Mouse (Mus musculus): ENCODE measurements around the gene Mycl.

Mycl gene

DNA sequence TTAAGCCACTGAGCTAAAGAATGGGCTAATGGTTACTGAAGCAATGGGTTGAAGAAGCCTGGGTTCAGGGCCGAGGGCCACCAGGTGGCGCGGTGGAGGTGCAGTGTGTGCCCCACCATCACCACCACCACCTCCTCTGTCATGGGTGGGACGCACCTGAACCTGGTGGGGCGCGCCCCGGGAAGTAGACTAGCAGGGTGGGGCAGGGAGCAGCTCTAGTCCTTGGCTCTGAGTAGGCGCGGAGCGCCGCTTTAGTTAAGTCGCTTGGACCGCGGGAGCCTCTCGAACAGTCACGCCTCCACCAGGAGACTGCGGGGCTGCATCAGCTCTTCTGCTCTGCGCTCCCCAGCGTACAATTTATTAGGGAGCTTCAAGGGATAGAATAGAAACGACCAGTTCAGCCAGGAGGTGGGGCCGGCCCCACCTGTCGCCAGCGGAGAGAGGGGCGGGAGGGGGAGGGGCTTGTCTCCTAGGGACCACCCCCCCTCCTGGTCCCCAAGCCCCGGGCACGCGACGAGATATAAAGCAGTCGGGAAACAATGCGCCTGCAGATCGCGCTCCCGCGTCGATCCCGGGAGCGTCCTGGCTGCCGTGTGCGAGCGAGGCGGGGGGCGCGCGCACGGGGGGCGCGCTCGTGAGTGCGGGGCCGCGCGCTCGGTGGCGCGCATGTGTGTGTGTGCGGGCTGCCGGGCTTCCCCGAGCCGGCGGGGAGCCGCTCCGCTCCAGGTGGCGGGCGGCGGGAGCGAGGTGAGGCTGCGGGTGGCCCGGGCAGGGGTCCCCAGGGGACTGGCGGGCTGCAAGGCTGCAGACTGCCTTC, at the start of gene Mycl:
TSS of gene Mycl (plus strand) at position 249 of the 817 bp plus-strand sequence.
- peak; percentile 74 for DNase-seq (ENCODE audit: low spot score)

DNA sequence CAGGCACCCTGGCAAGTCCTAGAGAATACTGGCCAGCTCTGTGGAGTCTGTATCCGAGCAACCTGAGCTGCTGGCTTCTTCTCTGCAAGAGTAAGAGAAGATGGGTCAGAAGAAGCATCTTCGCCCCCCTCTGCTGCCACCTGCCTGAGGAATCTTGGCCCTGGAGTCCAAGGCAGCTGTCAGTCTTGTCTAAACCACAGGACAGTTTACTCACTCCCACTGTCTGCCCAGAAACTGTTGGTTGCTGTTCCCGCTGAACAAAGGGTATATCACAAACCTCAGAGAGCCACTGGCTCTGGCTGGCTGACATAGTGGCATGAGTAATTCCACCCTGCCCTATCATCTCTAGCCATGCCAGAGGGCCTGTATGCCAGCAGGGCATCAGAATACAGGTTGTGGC, 48.2 kb upstream of the Mycl start:
- no peak for DNase-seq (ENCODE audit: low spot score)

DNA sequence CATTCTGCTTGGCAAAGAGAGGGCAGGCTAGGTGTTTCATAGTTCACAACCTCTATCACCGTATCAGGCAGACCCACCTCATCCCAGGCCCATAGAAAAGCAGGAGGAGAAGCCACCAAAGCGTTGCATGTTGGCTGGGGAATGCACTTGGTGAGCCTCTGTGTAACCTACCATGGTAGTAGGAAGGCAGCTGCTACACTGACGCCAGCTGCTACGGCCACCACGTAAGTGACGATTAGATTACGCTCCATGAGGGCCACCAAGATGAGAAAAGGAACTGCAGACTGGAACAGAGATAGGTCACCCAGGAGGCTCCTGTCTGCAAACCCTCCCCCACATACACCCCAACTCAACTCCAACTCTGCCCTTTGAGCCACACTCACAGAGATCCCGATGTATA, 46.4 kb upstream of the Mycl start:
- DNase-seq (ENCODE audit: low spot score), result no peak

DNA sequence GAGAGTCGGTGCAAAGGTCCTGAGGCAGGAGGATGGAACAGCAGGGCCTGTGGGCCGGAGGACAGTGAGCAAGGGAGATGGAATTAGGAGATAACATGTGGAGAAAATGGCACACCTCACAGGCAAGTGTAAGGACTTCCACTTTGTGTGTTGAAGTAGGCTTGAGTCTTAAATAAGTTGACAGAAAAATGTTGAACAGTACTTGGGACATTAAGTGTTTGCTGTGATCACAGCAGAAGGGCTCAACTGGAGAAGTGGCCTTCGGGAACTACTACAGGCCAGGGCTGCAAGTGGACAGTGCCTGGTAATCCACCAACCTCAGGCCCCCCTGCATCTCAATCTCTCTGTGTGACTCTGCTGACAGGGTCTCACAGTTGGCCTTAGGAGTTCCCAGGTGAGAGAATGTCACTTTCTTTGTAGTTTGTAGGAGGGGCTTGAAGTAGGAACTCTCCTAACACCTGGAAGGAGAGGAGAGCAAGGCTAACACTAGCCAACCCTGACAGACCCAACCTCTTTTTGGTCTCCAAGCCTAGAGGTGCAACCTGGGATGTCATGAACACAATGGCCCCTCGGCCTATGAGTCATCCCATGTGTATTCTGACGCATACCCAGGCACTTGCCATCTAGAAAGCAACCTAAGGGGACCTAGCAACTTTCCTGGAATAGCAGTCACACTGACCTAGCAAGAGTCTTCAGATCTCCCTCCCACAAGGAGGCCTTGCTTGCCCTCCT, 40.6 kb upstream of the Mycl start:
- DNase-seq (ENCODE audit: low spot score), result no peak

DNA sequence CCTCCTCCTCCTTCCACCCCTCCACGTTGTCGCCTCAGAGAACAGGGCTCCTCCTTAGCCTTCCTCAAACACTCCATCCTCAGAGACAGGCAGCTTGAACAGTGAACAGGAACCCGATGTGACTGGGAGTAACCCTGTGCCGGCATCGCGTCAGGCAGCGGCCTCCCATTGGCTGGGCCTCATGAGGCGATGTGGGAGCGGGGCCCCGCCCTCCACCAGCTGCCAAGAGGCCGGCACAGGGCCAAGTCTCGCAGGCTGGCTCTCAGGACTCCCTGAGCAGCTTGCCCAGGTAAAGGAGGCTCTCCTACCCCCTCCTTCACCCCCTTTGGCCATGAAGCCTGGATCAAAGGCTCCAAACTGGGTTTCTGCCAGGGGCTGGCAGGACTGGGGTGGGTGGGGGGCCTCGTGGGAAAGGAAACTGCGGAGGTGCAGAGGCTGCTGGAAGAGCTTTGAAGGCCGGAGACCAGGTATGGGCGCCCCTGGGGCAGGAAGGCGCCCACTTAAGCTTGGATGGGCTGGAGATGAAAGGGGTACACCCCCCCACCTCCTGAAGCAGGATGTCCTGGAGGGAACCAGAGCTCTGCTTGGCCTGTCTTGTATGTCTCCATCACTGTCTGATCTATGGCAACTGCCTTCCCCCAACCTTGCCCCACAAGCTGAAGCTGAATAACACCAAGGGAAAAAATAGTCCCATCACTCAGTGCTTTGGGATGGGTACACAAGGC, 39.9 kb upstream of the Mycl start:
- DNase-seq (ENCODE audit: low spot score), result peak; percentile 73

DNA sequence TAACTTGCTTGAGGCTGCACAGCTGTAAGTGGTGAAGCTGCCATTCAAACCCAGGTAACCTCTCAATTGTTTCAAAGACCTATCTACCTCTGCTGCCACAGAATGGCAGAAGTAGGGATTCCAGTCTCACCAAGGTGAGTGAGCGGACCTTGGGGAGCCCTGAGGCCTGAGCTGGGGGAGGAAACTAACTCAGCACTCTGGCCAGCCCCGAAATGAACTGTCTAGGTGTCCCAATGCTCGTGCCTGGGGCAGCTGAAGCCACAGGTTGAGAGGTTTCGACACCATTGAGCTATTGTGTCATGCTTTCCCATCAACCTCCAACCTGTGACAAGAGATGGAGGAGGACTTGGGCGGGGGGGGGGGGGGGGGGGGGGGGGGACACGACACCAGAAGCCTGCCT, 39.2 kb upstream of the Mycl start:
- DNase-seq (ENCODE audit: low spot score), result no peak

DNA sequence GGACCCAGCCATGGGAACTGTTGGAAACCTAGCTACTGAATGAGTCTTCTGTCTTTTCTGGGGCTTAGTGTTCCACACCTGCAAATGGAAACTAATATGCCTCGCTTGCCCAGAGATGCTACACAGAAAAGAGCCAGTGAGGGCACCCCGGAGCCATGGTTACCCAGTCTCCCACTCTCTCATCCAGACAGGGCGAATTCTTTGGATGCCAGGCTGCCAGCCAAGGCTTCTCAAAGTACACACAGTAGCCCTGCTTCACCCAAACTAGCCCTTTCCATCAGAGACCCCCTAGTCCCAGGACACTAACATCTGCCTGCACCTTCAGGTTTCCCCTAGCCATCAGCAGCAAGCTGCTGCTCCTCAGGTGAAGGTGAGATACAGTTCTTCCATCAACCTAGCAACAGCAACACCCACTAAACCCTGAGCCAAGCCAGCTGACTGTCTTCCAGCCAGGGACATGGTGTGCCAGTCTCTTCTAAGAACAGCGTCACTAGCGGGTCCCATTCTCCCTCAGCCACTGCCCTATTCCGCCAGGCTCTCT, 36.9 kb upstream of the Mycl start:
- no peak for DNase-seq (ENCODE audit: low spot score)

DNA sequence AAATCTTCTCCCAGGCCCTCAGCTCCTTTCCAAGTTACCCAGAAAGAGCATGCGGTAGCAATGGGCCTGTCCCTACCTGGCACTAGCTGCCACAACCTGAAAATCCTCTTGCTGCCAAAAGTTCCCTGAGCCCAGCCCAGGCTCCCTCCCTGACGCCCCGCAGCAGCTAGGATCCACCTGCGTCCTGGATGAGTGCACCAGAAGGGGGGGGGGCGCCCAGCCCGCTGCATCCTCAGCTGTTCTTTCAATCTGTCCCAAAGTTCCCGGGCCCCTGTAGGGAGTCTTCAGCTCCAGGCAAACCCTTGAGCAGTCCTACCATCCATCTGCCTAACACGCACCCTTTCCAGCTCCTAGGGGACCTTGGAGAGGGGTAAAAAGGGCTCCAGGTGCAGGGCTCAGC, 35.6 kb upstream of the Mycl start:
- no peak for DNase-seq (ENCODE audit: low spot score)

DNA sequence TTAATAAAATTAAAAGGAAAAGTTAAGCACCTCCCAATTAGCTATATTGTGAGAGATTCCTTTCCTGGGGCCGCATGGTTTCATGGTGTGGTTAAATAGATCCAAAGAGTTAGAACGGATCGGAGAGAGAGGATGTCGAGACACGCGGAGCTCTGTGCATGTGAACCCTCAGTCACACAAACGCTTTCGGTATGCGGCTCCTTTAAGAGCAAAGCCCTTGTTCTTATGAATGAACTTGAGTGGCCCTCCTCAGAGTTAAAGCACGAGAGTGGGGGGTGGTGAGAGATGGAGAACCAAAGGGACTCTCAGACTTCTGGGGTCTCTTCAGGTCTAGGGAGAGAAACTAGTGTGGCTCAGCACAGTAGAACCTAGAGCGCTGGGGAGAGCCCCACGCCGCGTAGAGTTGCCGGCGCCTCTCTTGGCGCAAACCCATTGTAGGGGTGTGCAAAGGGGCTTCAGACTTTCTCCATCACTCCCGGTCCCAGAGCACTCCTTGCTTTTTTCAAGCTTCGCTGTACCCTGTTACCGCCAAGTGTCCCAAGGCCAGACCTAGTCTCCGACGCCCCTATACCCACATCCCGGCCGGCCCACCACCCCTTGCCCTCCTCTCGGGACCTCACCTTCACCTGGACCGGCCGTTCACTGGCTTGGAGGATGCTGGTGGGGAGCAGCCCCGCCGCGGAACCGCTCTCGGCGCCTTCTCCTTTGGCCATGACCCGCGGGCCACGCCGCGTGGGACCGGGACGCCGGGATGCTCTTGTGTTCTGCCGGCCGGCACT, 34.9 kb upstream of the Mycl start:
- no peak for DNase-seq (ENCODE audit: low spot score)

DNA sequence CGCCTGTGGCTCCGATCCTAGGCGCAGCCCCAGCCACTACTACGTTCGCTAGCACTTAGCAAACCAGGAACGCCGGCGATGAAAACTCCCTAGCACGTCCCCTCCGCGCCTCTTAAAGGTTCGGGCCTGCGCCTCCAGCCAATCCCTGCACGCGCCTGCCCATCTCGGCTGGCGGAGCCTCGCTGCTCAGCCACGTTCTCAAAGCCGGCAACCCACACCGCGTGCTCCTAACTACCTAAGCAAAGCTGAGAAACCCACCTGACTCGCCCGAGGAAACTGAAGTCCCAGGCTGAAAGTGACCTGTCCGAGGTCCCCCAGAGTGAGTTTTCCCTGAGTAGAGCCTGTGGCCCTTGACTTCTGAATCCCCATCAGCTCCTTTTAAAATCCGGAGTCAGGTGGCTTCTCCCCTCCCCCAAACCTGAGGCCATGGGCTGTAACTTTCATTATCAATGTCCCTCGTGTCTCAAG, 34.3 kb upstream of the Mycl start, which contains the start of gene Mfsd2a:
TSS of gene Mfsd2a (minus strand) at position 89 of the 468 bp plus-strand sequence.
- no peak for DNase-seq (ENCODE audit: low spot score)

DNA sequence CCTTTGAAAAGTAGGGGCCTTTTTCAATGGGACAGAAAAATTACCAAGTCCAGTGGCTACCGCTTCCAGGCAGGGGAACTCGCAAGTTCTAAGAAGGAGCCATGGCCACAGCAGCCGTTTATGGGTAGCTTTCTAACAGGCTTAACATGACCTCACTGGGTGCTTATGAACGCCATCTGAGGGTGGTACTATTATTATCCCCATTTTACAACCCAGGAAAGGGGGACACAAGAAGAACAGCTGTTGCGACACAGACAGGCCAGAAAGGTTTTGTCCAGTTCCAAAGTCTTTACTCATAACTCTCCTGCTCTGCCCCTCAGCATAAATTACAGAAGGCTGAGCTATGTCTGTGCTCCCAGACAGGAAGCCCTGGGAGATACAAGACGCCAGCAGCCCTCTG, 33.9 kb upstream of the Mycl start:
- no peak for DNase-seq (ENCODE audit: low spot score)

DNA sequence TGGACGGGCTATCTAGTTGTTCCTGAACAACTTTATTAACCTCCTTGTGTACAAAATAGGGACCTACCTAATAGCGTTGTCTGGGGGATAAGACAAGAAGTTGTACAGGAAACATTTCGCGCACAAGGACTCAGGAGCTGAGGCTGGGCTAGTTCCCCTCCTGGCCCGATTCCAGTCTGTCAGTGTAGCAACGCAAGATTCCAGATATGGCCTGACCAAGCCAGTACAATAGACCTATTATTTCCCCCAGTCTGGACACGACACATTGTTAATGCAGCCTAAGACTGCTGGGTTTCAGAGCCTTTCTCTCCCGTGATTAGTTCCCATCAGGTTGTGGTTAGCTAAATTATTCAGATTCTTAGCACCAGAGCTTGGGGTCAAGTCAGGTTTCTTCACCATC, 32.7 kb upstream of the Mycl start:
- DNase-seq (ENCODE audit: low spot score), result no peak

DNA sequence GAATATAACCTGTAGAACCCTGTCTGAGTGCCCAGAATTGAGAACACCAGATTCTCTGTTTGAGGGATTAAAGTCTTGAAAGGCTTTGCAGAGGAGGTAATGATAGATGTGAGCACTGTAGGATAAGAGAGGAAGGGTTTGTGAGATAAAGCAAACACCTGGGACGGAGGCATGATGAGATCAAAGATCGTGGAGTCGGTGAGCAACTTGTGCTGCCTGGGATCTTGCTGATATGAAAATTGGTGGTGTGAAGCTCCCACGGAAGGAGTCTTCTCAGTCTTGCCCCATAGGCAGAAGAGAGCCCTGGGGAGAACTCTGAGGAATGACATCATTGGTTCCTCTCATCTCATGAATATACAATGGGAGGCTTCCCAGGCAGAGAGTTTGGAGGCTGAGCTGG, 27.3 kb upstream of the Mycl start:
- no peak for DNase-seq (ENCODE audit: low spot score)

DNA sequence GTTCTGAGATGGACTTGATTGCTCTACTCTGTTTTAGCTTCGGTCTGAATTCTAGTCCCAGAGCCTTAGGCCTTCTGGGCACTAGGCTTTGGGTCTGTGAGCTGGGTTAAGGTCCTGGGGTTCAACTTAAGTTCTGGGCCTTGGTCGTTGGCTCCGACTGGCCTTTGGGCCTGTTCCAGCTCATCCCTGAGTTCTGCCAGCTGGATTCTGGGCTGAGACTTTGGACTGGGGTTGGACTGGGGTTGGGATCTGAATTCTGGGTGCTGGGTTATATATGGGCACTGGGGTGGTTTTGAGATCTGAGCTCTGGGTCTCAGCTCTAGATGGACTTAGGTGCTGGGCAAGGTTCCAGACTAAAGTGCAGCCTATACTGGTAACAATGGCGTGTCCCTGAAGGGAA, 24.3 kb upstream of the Mycl start:
- DNase-seq (ENCODE audit: low spot score), result no peak

DNA sequence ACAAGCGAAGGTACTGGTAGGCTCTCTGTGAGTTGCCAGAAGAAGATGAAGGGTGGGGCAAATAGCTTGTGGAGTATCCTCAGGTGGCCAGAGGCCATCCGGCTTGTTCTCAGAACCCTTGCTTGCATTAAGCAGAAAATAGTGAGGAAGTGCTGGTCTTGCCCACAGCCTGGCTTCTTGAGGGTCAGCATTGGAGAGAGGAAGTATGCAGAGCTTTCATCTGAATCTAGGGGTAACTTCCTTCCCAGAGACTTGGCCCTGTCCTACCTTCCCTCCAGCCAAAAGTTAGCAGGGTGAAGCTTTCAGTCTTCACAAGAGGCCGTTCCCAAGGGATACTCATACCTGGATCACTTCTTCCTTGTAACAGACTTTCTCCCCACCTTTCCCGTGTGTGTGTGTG, 23.8 kb upstream of the Mycl start:
- no peak for DNase-seq (ENCODE audit: low spot score)

DNA sequence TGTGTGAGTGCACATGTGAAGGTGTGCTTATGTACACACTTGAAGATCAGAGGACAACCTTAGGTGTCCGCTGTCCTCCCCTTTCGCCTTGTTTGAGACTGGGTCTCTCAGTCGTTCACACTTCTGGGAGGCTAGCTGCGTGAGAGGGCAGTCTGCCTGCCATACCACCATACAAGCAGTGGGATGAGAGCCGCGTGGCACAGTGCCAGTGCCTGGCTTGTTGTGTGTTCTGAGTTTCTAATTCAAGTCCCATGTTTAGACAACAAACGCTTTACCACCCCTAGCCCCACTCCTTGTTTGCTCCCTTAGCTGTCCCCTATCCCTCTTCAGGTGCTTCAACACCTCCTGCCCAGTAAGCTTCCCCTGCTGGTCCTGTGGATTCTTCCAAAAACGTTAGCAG, 23.4 kb upstream of the Mycl start:
- no peak for DNase-seq (ENCODE audit: low spot score)

DNA sequence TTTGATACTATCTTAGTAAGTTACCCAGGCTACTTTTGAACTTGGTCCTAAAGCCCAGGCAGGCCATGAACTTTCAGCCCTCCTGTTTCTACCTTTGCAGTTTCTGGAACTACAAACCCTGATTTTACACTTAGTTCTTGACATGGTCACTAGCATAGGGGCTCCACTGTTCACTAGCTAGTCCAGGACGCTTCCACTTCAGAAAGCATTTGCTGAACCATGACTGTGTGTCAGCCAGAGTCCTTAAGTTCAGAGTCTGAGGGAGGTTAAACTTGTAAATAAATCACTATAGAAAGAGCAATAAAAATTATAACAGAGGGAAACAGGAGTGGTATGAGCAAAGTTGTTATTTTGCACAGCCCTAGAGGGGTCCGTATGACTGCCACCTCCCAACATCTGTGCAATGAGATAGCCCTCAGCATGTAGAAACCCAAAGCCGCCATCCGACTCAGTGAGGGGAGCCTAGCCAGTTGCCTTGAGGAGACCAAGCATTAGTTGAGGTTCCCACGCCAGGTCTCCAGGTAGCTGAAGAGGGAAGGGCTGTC, 20.4 kb upstream of the Mycl start:
- DNase-seq (ENCODE audit: low spot score), result no peak

DNA sequence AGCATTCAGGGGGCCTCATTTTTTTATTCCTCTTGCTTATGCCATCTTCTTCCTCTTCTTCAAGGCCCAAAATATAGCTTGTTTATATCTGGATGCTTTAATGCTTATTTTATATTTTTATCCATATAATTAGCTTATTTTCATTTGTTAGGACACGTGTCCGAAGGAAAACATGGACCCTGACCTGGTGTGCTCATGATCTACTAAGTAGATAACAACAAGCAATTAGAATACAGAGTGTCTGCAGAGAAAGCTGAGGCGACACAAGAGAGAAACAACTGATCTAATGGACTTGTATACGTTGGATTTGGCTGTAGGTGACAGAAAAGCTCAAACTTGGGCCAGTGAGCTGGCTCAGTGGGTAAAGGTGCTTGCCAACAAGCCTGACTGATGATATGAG, 18.6 kb upstream of the Mycl start:
- no peak for DNase-seq (ENCODE audit: low spot score)

DNA sequence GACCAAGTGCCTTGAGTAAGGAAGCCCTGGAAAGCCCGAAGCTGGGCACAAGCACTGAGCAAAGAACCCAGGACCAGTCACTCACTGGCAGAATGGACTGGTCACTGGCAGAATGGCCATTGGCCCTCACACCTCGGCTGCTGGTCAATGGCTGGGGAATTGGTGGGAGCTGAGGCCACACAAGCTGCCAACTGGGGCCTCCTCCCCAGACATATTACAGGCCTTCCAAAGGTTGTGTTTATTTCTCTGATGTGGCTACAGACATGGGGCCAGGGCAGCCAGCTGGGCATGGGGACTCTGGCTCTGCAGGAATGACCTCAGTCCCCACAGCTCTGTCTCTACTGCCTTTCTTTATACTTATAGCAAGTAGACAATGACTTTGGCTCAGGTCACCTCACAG, 16.6 kb upstream of the Mycl start:
- no peak for DNase-seq (ENCODE audit: low spot score)

DNA sequence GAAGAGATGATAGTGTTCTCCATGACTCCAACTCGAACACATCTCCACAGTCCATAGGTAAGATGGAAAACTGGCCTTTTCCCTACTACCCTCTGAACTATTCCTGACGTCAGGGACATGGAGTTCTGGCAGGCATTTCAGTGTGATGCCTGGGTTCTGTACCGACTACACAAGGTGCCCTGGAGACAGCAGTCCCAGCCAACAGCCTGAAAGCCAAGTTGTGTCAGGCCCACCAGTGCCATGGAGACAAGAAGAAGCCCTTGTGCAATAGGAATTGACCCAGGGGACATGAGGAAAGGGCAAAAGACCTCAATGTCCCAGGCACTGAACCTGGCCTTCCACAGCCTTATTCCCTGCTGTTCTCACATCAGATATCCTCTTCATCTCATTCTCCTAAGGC, 15.6 kb upstream of the Mycl start:
- no peak for DNase-seq (ENCODE audit: low spot score)

DNA sequence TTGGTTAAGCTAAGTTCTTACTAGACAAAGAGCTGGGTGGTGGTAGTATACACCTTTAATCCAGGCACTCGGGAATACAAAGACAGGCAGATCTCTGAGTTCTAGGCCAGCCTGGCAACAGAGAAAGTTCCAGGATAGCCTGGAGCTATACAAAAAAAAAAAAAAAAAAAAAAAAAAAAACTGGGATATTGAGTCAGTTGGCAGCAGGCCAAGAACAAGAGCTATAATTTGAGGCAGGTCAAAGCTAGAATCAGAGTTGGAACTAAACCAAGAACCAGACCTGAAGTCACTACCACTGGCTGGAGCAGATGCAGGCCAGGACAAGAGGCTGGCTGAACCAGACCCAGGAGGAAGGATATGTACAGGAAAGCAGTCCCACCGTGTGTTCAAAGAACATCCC, 14.8 kb upstream of the Mycl start:
- DNase-seq (ENCODE audit: low spot score), result no peak
